In genomic region chr3:39736639-39737038, GRCm38 (mm10) we compare ENCODE assay signal across 16 mouse cellular contexts.
"Had no signal": no experiment of that assay in that cellular context is flagged by ENCODE, and none has a peak within 500 bp of the region (broad histone marks: within the 10 kb centered on the region; RNA-seq: fewer than 3 reads in every experiment).

No protein-coding gene starts in this region.

- H3K9ac ChIP-seq: liver, embryonic 15.5 days; lung, embryonic 14.5 days; midbrain, embryonic 15.5 days; neural tube, embryonic 13.5 days had no signal

- H3K36me3 ChIP-seq: limb, embryonic 10.5 days; liver, embryonic 15.5 days; midbrain, embryonic 10.5 days; midbrain, embryonic 15.5 days; neural tube, embryonic 13.5 days had no signal

- H3K4me3 ChIP-seq: left cerebral cortex, adult 2 months; limb, embryonic 10.5 days; liver, embryonic 15.5 days; midbrain, embryonic 10.5 days; midbrain, embryonic 15.5 days; neural tube, embryonic 13.5 days had no signal

- H3K27me3 ChIP-seq: liver, embryonic 15.5 days; midbrain, embryonic 15.5 days; neural tube, embryonic 13.5 days had no signal

- ATAC-seq: midbrain, embryonic 15.5 days had no signal

- H3K4me2 ChIP-seq: liver, embryonic 11.5 days; liver, embryonic 15.5 days; lung, embryonic 14.5 days; midbrain, embryonic 15.5 days; neural tube, embryonic 13.5 days had no signal

- H3K9me3 ChIP-seq: limb, embryonic 10.5 days; liver, embryonic 15.5 days; midbrain, embryonic 10.5 days; midbrain, embryonic 15.5 days; neural tube, embryonic 13.5 days had no signal

- H3K4me1 ChIP-seq: limb, embryonic 10.5 days; liver, embryonic 15.5 days; midbrain, embryonic 10.5 days; midbrain, embryonic 15.5 days; neural tube, embryonic 13.5 days had no signal

- DNase-seq: kidney, adult 11 months; kidney, postnatal 10 days; kidney, postnatal 4 days; lung, embryonic 14.5 days; lung, postnatal 10 days; lung, postnatal 4 days; right cerebral cortex, postnatal 25 days; thymus, postnatal 4 days had no signal

- H3K27ac ChIP-seq: left cerebral cortex, adult 2 months; limb, embryonic 10.5 days; liver, embryonic 15.5 days; midbrain, embryonic 10.5 days; midbrain, embryonic 15.5 days; neural tube, embryonic 13.5 days; stomach, postnatal 0 days had no signal
